ENCODE assay signal across 8 mouse cellular contexts in the genomic region with DNA sequence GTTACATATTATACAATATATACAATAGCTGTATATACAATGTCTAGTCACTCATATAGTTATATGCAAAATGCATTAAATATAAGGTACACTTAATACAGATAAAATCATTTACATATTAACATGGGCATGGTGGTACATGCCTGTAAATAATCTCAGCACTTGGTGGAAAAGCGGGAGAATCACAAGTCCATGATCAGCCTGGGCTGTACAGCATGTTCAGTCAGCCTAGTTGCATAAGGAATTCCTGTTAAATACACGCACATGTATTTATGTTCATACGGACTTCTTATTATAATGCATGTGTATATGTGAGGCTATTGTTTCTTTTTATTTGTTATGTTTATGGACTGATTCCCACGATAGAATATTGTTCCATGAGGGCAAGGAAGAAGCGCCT. TPM values are rescaled to one million over a fixed set of nuclear protein-coding genes. Genes with fewer than 3 reads are reported as not detected.
DNase-seq lines count a peak whose midpoint lies in the region; ATAC-seq and TF ChIP-seq lines count a peak whose summit lies in the region.

No protein-coding gene starts in this region.

- no peaks in the 10 kb centered on the region for H3K4me1 ChIP-seq in lung, embryonic 14.5 days (ENCODE audit: insufficient read depth)
- H3K4me1 ChIP-seq in embryonic fibroblast, embryonic 13.5 days (ENCODE audit: control insufficient read depth, insufficient read depth, low read length) = no peaks in the 10 kb centered on the region
- no peaks in the 10 kb centered on the region for H3K4me1 ChIP-seq in limb, embryonic 11.5 days (ENCODE audit: control insufficient read depth, insufficient read depth, low read length)
- 0 out of 2 replicates have a peak, but pooled peaks cover 3% of the 10 kb centered on the region for H3K4me1 ChIP-seq in neural tube, embryonic 15.5 days

- no peaks in the 10 kb centered on the region for H3K36me3 ChIP-seq in lung, embryonic 14.5 days (ENCODE audit: insufficient read depth)
- H3K36me3 ChIP-seq in limb, embryonic 11.5 days (ENCODE audit: control insufficient read depth, insufficient read depth, low read length) = no peaks in the 10 kb centered on the region
- H3K36me3 ChIP-seq in neural tube, embryonic 15.5 days = no peaks in the 10 kb centered on the region

- peak; percentile 4 for DNase-seq in lung, embryonic 14.5 days
- no peak for DNase-seq in lung, postnatal 36 days
- DNase-seq in limb, embryonic 11.5 days (ENCODE audit: low spot score) = no peak
- DNase-seq in adrenal gland, postnatal 14 days = no peak
- DNase-seq in adrenal gland, adult 2 months = no peak
- no peak for DNase-seq in adrenal gland, postnatal 4 days (ENCODE audit: low spot score in 2 of 2)

- TF ChIP-seq CTCF in lung, embryonic 14.5 days (IDR thresholded peaks at IDR 0.05; ENCODE audit: low read depth) = no peak
- no peak for TF ChIP-seq CTCF in embryonic fibroblast, embryonic 13.5 days (IDR thresholded peaks at IDR 0.05; ENCODE audit: borderline replicate concordance, insufficient read depth, low read length)

- H3K27ac ChIP-seq in lung, embryonic 14.5 days (ENCODE audit: low read depth) = no peak overlapping the region
- H3K27ac ChIP-seq in embryonic fibroblast, embryonic 13.5 days (ENCODE audit: insufficient read depth, low read length) = no peak overlapping the region
- no peak overlapping the region for H3K27ac ChIP-seq in limb, embryonic 11.5 days (replicated peaks; ENCODE audit: low read depth, low read length)
- H3K27ac ChIP-seq in neural tube, embryonic 15.5 days (replicated peaks) = no peak overlapping the region

- no peaks in the 10 kb centered on the region for H3K27me3 ChIP-seq in lung, embryonic 14.5 days (ENCODE audit: insufficient read depth, low read length)
- no peaks in the 10 kb centered on the region for H3K27me3 ChIP-seq in limb, embryonic 11.5 days (ENCODE audit: control insufficient read depth, insufficient read depth, low read length)
- no peaks in the 10 kb centered on the region for H3K27me3 ChIP-seq in neural tube, embryonic 15.5 days (replicated peaks)

- no peak overlapping the region for H3K9ac ChIP-seq in lung, embryonic 14.5 days
- no peak overlapping the region for H3K9ac ChIP-seq in limb, embryonic 11.5 days (ENCODE audit: low read length)
- no peak overlapping the region for H3K9ac ChIP-seq in neural tube, embryonic 15.5 days (replicated peaks)

- TF ChIP-seq POLR2A in embryonic fibroblast, embryonic 13.5 days (IDR thresholded peaks at IDR 0.05; ENCODE audit: low read depth, low read length) = no peak

- no peaks in the 10 kb centered on the region for H3K9me3 ChIP-seq in lung, embryonic 14.5 days (ENCODE audit: low read depth, low read length)
- no peaks in the 10 kb centered on the region for H3K9me3 ChIP-seq in limb, embryonic 11.5 days (ENCODE audit: control insufficient read depth, low read length)
- H3K9me3 ChIP-seq in neural tube, embryonic 15.5 days (replicated peaks) = no peaks in the 10 kb centered on the region

- WGBS in lung, embryonic 14.5 days = 20% methylated on average over 5 of the region's 5 CpGs
- 35% methylated on average over 5 of the region's 5 CpGs for WGBS in limb, embryonic 11.5 days
- 29% methylated on average over 5 of the region's 5 CpGs for WGBS in neural tube, embryonic 15.5 days

- no peak for ATAC-seq in lung, embryonic 14.5 days (ENCODE audit: insufficient read depth)
- no peak for ATAC-seq in limb, embryonic 11.5 days (ENCODE audit: insufficient number of reproducible peaks, low FRiP score, low TSS enrichment, low read depth)
- no peak for ATAC-seq in neural tube, embryonic 15.5 days (ENCODE audit: low FRiP score)

- peak overlapping the region; percentile 49 for H3K4me3 ChIP-seq in lung, embryonic 14.5 days (ENCODE audit: low read depth, low read length)
- H3K4me3 ChIP-seq in embryonic fibroblast, embryonic 13.5 days (ENCODE audit: insufficient read depth, low read length) = peak overlapping the region; percentile 85
- H3K4me3 ChIP-seq in limb, embryonic 11.5 days (ENCODE audit: low read depth, low read length) = peak overlapping the region; percentile 45; the same call in 1 of the 2 replicates
- peak overlapping the region; percentile 49 for H3K4me3 ChIP-seq in neural tube, embryonic 15.5 days (replicated peaks)

- H3K4me2 ChIP-seq in lung, embryonic 14.5 days = peak overlapping the region; percentile 72
- H3K4me2 ChIP-seq in limb, embryonic 11.5 days (ENCODE audit: low read depth, severe bottlenecking) = peak overlapping the region; percentile 61
- H3K4me2 ChIP-seq in neural tube, embryonic 15.5 days = peak overlapping the region; percentile 77

RNA-seq across cellular contexts. Expression of a gene that starts 0.5 kb away (rescaled TPM):
- 200 and 202 TPM in 2 replicates for polyA plus RNA-seq in lung, embryonic 14.5 days (2014; fragmentation: Nextera tagmentation; extraction: Ambion mirVana)
- 312 and 384 TPM in 2 replicates for polyA plus RNA-seq in embryonic fibroblast, embryonic 13.5 days (2011; ENCODE audit: insufficient read length, low read depth, missing spikeins)
- 206 and 218 TPM in 2 replicates for polyA plus RNA-seq in limb, embryonic 11.5 days (2014; fragmentation: Nextera tagmentation; extraction: Ambion mirVana)
- polyA plus RNA-seq in neural tube, embryonic 15.5 days (2015; fragmentation: Nextera tagmentation; extraction: Ambion mirVana) = 314 and 341 TPM in 2 replicates
- total RNA-seq in adrenal gland, postnatal 14 days (2021) = 320 and 338 TPM in 2 replicates
- total RNA-seq in adrenal gland, adult 2 months (2021) = 100 to 1,000 TPM; 395 to 455 TPM
- 426 and 599 TPM in 2 replicates for polyA plus RNA-seq in adrenal gland, adult 2 months (2012; rRNA removed)
- total RNA-seq in adrenal gland, postnatal 4 days (2021) = 100 to 1,000 TPM; 348 to 400 TPM

RNA-seq across cellular contexts. Expression of a gene that starts 30.2 kb away (rescaled TPM):
- 92.8 and 96.6 TPM in 2 replicates for polyA plus RNA-seq in lung, embryonic 14.5 days (2014; fragmentation: Nextera tagmentation; extraction: Ambion mirVana)
- polyA plus RNA-seq in embryonic fibroblast, embryonic 13.5 days (2011; ENCODE audit: insufficient read length, low read depth, missing spikeins) = 129 and 141 TPM in 2 replicates
- polyA plus RNA-seq in limb, embryonic 11.5 days (2014; fragmentation: Nextera tagmentation; extraction: Ambion mirVana) = 97.3 and 106 TPM in 2 replicates
- polyA plus RNA-seq in neural tube, embryonic 15.5 days (2015; fragmentation: Nextera tagmentation; extraction: Ambion mirVana) = 154 and 167 TPM in 2 replicates
- 164 and 183 TPM in 2 replicates for total RNA-seq in adrenal gland, postnatal 14 days (2021)
- 100 to 1,000 TPM; 145 to 176 TPM for total RNA-seq in adrenal gland, adult 2 months (2021)
- 244 and 254 TPM in 2 replicates for polyA plus RNA-seq in adrenal gland, adult 2 months (2012; rRNA removed)
- total RNA-seq in adrenal gland, postnatal 4 days (2021) = 100 to 1,000 TPM; 173 to 185 TPM

RNA-seq across cellular contexts. Expression of a gene that starts 40.2 kb away (rescaled TPM):
- polyA plus RNA-seq in lung, embryonic 14.5 days (2014; fragmentation: Nextera tagmentation; extraction: Ambion mirVana) = 243 and 245 TPM in 2 replicates
- 116 and 126 TPM in 2 replicates for polyA plus RNA-seq in embryonic fibroblast, embryonic 13.5 days (2011; ENCODE audit: insufficient read length, low read depth, missing spikeins)
- 189 and 200 TPM in 2 replicates for polyA plus RNA-seq in limb, embryonic 11.5 days (2014; fragmentation: Nextera tagmentation; extraction: Ambion mirVana)
- 244 and 252 TPM in 2 replicates for polyA plus RNA-seq in neural tube, embryonic 15.5 days (2015; fragmentation: Nextera tagmentation; extraction: Ambion mirVana)
- 465 and 484 TPM in 2 replicates for total RNA-seq in adrenal gland, postnatal 14 days (2021)
- 100 to 1,000 TPM; 316 to 341 TPM for total RNA-seq in adrenal gland, adult 2 months (2021)
- polyA plus RNA-seq in adrenal gland, adult 2 months (2012; rRNA removed) = 86.3 and 101 TPM in 2 replicates
- 100 to 1,000 TPM; 271 to 272 TPM for total RNA-seq in adrenal gland, postnatal 4 days (2021)

RNA-seq across cellular contexts. Expression of a gene that starts 40.3 kb away (rescaled TPM):
- polyA plus RNA-seq in lung, embryonic 14.5 days (2014; fragmentation: Nextera tagmentation; extraction: Ambion mirVana) = 69.8 and 75.1 TPM in 2 replicates
- 25.6 and 28.7 TPM in 2 replicates for polyA plus RNA-seq in embryonic fibroblast, embryonic 13.5 days (2011; ENCODE audit: insufficient read length, low read depth, missing spikeins)
- 80.1 and 82.6 TPM in 2 replicates for polyA plus RNA-seq in limb, embryonic 11.5 days (2014; fragmentation: Nextera tagmentation; extraction: Ambion mirVana)
- 47.2 and 52.2 TPM in 2 replicates for polyA plus RNA-seq in neural tube, embryonic 15.5 days (2015; fragmentation: Nextera tagmentation; extraction: Ambion mirVana)
- 36.8 and 37.9 TPM in 2 replicates for total RNA-seq in adrenal gland, postnatal 14 days (2021)
- total RNA-seq in adrenal gland, adult 2 months (2021) = 10 to 100 TPM; 29.6 to 39.5 TPM
- 50.0 and 63.8 TPM in 2 replicates for polyA plus RNA-seq in adrenal gland, adult 2 months (2012; rRNA removed)
- total RNA-seq in adrenal gland, postnatal 4 days (2021) = 10 to 100 TPM; 34.5 to 39.9 TPM

RNA-seq across cellular contexts. Expression of a gene that starts 46.1 kb away (rescaled TPM):
- 38.2 and 39.9 TPM in 2 replicates for polyA plus RNA-seq in lung, embryonic 14.5 days (2014; fragmentation: Nextera tagmentation; extraction: Ambion mirVana)
- 13.1 and 22.9 TPM in 2 replicates for polyA plus RNA-seq in embryonic fibroblast, embryonic 13.5 days (2011; ENCODE audit: insufficient read length, low read depth, missing spikeins)
- 49.6 and 51.0 TPM in 2 replicates for polyA plus RNA-seq in limb, embryonic 11.5 days (2014; fragmentation: Nextera tagmentation; extraction: Ambion mirVana)
- 83.8 and 84.9 TPM in 2 replicates for polyA plus RNA-seq in neural tube, embryonic 15.5 days (2015; fragmentation: Nextera tagmentation; extraction: Ambion mirVana)
- 23.2 and 24.3 TPM in 2 replicates for total RNA-seq in adrenal gland, postnatal 14 days (2021)
- 10 to 100 TPM; 23.4 to 25.5 TPM for total RNA-seq in adrenal gland, adult 2 months (2021)
- 13.6 and 14.7 TPM in 2 replicates for polyA plus RNA-seq in adrenal gland, adult 2 months (2012; rRNA removed)
- total RNA-seq in adrenal gland, postnatal 4 days (2021) = 10 to 100 TPM; 49.7 to 53.2 TPM
